Mouse (Mus musculus): Measurements from ENCODE around the gene Ino80. TPM values are rescaled to one million over a fixed set of nuclear protein-coding genes. Genes with fewer than 3 reads are reported as not detected.

Ino80 gene
- polyA plus RNA-seq, 1 experiment from 2014 or later, result 5.1 TPM

- peaks cover 19% of the 10 kb centered on the region for H3K9me3 ChIP-seq (ENCODE audit: control insufficient read depth, low read length)
- H3K9ac ChIP-seq (ENCODE audit: low read depth, low read length), result no peak overlapping the region
- H3K27ac ChIP-seq (replicated peaks; ENCODE audit: low read depth, low read length), result no peak overlapping the region
- no peaks in the 10 kb centered on the region for H3K4me1 ChIP-seq (ENCODE audit: control insufficient read depth, insufficient read depth, low read length)
- 84% methylated on average over 5 of the region's 5 CpGs for WGBS
- ATAC-seq (ENCODE audit: low read depth) (no peak), DNase-seq (ENCODE audit: low spot score) (no peak)
- H3K4me3 ChIP-seq (ENCODE audit: low read depth, low read length), result no peak overlapping the region
- H3K4me2 ChIP-seq (ENCODE audit: low read depth, low read length), result no peak overlapping the region
- no peaks in the 10 kb centered on the region for H3K27me3 ChIP-seq (replicated peaks; ENCODE audit: control insufficient read depth, insufficient read depth, low read length)
- no peaks in the 10 kb centered on the region for H3K36me3 ChIP-seq (ENCODE audit: control insufficient read depth, insufficient read depth, low read length)
Observed at GRCm38 (mm10) chr2:119356805-119357204, 120.7 kb downstream of the Ino80 start.

- Histone ChIP-seq H3K27ac (replicated peaks; ENCODE audit: low read depth, low read length) (no peak overlapping the region), H3K36me3 (ENCODE audit: control insufficient read depth, insufficient read depth, low read length) (no peaks in the 10 kb centered on the region), H3K9ac (ENCODE audit: low read depth, low read length) (no peak overlapping the region), H3K4me3 (ENCODE audit: low read depth, low read length) (no peak overlapping the region), H3K4me1 (ENCODE audit: control insufficient read depth, insufficient read depth, low read length) (no peaks in the 10 kb centered on the region), H3K9me3 (ENCODE audit: control insufficient read depth, low read length) (peaks cover 14% of the 10 kb centered on the region), H3K27me3 (replicated peaks; ENCODE audit: control insufficient read depth, insufficient read depth, low read length) (peaks cover 2% of the 10 kb centered on the region; the same call in 1 of the 2 replicates), H3K4me2 (ENCODE audit: low read depth, low read length) (no peak overlapping the region)
- DNase-seq (ENCODE audit: low spot score) (no peak), ATAC-seq (ENCODE audit: low read depth) (no peak)
Observed at GRCm38 (mm10) chr2:119356310-119356709, 121.2 kb downstream of the Ino80 start.

GRCm38 (mm10) chr2:119355651-119356050 is 121.8 kb downstream of the Ino80 start:
- ATAC-seq (ENCODE audit: low read depth) (no peak), DNase-seq (ENCODE audit: low spot score) (no peak)
- H3K4me3 ChIP-seq (ENCODE audit: low read depth, low read length), result no peak overlapping the region
- H3K36me3 ChIP-seq (ENCODE audit: control insufficient read depth, insufficient read depth, low read length), result no peaks in the 10 kb centered on the region
- H3K4me1 ChIP-seq (ENCODE audit: control insufficient read depth, insufficient read depth, low read length), result peaks cover 2% of the 10 kb centered on the region
- no peak overlapping the region for H3K4me2 ChIP-seq (ENCODE audit: low read depth, low read length)
- 14% methylated on average over 7 of the region's 7 CpGs for WGBS
- H3K9me3 ChIP-seq (ENCODE audit: control insufficient read depth, low read length), result peaks cover 8% of the 10 kb centered on the region; the same call in 1 of the 2 replicates
- H3K9ac ChIP-seq (ENCODE audit: low read depth, low read length), result no peak overlapping the region
- no peak overlapping the region for H3K27ac ChIP-seq (replicated peaks; ENCODE audit: low read depth, low read length)
- H3K27me3 ChIP-seq (replicated peaks; ENCODE audit: control insufficient read depth, insufficient read depth, low read length), result peaks cover 6% of the 10 kb centered on the region; the same call in 1 of the 2 replicates

- no peak for ATAC-seq (ENCODE audit: low read depth)
- Histone ChIP-seq H3K36me3 (ENCODE audit: control insufficient read depth, insufficient read depth, low read length) (no peaks in the 10 kb centered on the region), H3K4me2 (ENCODE audit: low read depth, low read length) (no peak overlapping the region), H3K27ac (replicated peaks; ENCODE audit: low read depth, low read length) (no peak overlapping the region), H3K4me1 (ENCODE audit: control insufficient read depth, insufficient read depth, low read length) (peaks cover 5% of the 10 kb centered on the region), H3K4me3 (ENCODE audit: low read depth, low read length) (no peak overlapping the region), H3K9ac (ENCODE audit: low read depth, low read length) (no peak overlapping the region), H3K9me3 (ENCODE audit: control insufficient read depth, low read length) (peaks cover 4% of the 10 kb centered on the region; the same call in 1 of the 2 replicates), H3K27me3 (replicated peaks; ENCODE audit: control insufficient read depth, insufficient read depth, low read length) (peaks cover 12% of the 10 kb centered on the region)
- DNase-seq (ENCODE audit: low spot score), result no peak
- WGBS, result 88% methylated on average over 3 of the region's 3 CpGs
Observed at GRCm38 (mm10) chr2:119355089-119355488, 122.4 kb downstream of the Ino80 start.

GRCm38 (mm10) chr2:119353707-119354106 is 123.8 kb downstream of the Ino80 start:
- Histone ChIP-seq H3K4me2 (ENCODE audit: low read depth, low read length) (no peak overlapping the region), H3K36me3 (ENCODE audit: control insufficient read depth, insufficient read depth, low read length) (no peaks in the 10 kb centered on the region), H3K9ac (ENCODE audit: low read depth, low read length) (no peak overlapping the region), H3K4me1 (ENCODE audit: control insufficient read depth, insufficient read depth, low read length) (peaks cover 5% of the 10 kb centered on the region), H3K4me3 (ENCODE audit: low read depth, low read length) (no peak overlapping the region), H3K27ac (replicated peaks; ENCODE audit: low read depth, low read length) (no peak overlapping the region), H3K27me3 (replicated peaks; ENCODE audit: control insufficient read depth, insufficient read depth, low read length) (peaks cover 13% of the 10 kb centered on the region), H3K9me3 (ENCODE audit: control insufficient read depth, low read length) (peaks cover 4% of the 10 kb centered on the region; the same call in 1 of the 2 replicates)
- ATAC-seq (ENCODE audit: low read depth) (no peak), DNase-seq (ENCODE audit: low spot score) (no peak)
- WGBS, result 79% methylated on average over 8 of the region's 8 CpGs

GRCm38 (mm10) chr2:119350555-119351486 is 126.7 kb downstream of the Ino80 start, which contains the start of gene Chac1:
Gene Chac1 (plus strand): TSS chr2:119351229.
- no peaks in the 10 kb centered on the region for H3K36me3 ChIP-seq (ENCODE audit: control insufficient read depth, insufficient read depth, low read length)
- H3K4me3 ChIP-seq (ENCODE audit: low read depth, low read length), result peak within 1 kb of the TSS; percentile 54
- peak; percentile 96 for ATAC-seq (ENCODE audit: low read depth)
- no peak within 1 kb of the TSS for H3K27ac ChIP-seq (replicated peaks; ENCODE audit: low read depth, low read length)
- H3K4me1 ChIP-seq (ENCODE audit: control insufficient read depth, insufficient read depth, low read length), result peaks cover 5% of the 10 kb centered on the region
- DNase-seq (ENCODE audit: low spot score), result peak; percentile 91
- 4% methylated on average over 51 of the region's 58 CpGs for WGBS
- H3K9me3 ChIP-seq (ENCODE audit: control insufficient read depth, low read length), result no peaks in the 10 kb centered on the region
- H3K4me2 ChIP-seq (ENCODE audit: low read depth, low read length), result peak within 1 kb of the TSS; percentile 87
- peak within 1 kb of the TSS; percentile 67 for H3K9ac ChIP-seq (ENCODE audit: low read depth, low read length)
- peaks cover 13% of the 10 kb centered on the region for H3K27me3 ChIP-seq (replicated peaks; ENCODE audit: control insufficient read depth, insufficient read depth, low read length)

- Histone ChIP-seq H3K27ac (replicated peaks; ENCODE audit: low read depth, low read length) (no peak overlapping the region), H3K9ac (ENCODE audit: low read depth, low read length) (no peak overlapping the region)
Observed at GRCm38 (mm10) chr2:119344537-119345138, 132.8 kb downstream of the Ino80 start.

GRCm38 (mm10) chr2:119337425-119338265 is 139.8 kb downstream of the Ino80 start:
- H3K4me2 ChIP-seq (ENCODE audit: low read depth, low read length), result peak overlapping the region; percentile 84
- H3K36me3 ChIP-seq (ENCODE audit: control insufficient read depth, insufficient read depth, low read length), result no peaks in the 10 kb centered on the region
- H3K4me3 ChIP-seq (ENCODE audit: low read depth, low read length), result peak overlapping the region; percentile 56
- peak overlapping the region; percentile 71 for H3K9ac ChIP-seq (ENCODE audit: low read depth, low read length)
- DNase-seq (ENCODE audit: low spot score), result peak; percentile 85
- H3K27ac ChIP-seq (replicated peaks; ENCODE audit: low read depth, low read length), result peak overlapping the region; percentile 52; the same call in 1 of the 2 replicates
- peak; percentile 93 for ATAC-seq (ENCODE audit: low read depth)
- 0 out of 2 replicates have a peak, but pooled peaks cover under 1% of the 10 kb centered on the region for H3K27me3 ChIP-seq (replicated peaks; ENCODE audit: control insufficient read depth, insufficient read depth, low read length)
- WGBS, result 8% methylated on average over 57 of the region's 60 CpGs
- H3K9me3 ChIP-seq (ENCODE audit: control insufficient read depth, low read length), result no peaks in the 10 kb centered on the region
- H3K4me1 ChIP-seq (ENCODE audit: control insufficient read depth, insufficient read depth, low read length), result peaks cover 3% of the 10 kb centered on the region; the same call in 1 of the 2 replicates

More at GRCm38 (mm10) chr2:119344537-119345138, 132.8 kb downstream of the Ino80 start:
- ATAC-seq (ENCODE audit: low read depth), result no peak
- H3K36me3 ChIP-seq (ENCODE audit: control insufficient read depth, insufficient read depth, low read length), result no peaks in the 10 kb centered on the region
- 44% methylated on average over 6 of the region's 6 CpGs for whole genome bisulfite sequencing
- no peak overlapping the region for H3K4me3 ChIP-seq (ENCODE audit: low read depth, low read length)
- H3K4me2 ChIP-seq (ENCODE audit: low read depth, low read length), result no peak overlapping the region
- no peaks in the 10 kb centered on the region for H3K9me3 ChIP-seq (ENCODE audit: control insufficient read depth, low read length)
- DNase-seq (ENCODE audit: low spot score), result no peak
- H3K4me1 ChIP-seq (ENCODE audit: control insufficient read depth, insufficient read depth, low read length), result no peaks in the 10 kb centered on the region
- H3K27me3 ChIP-seq (replicated peaks; ENCODE audit: control insufficient read depth, insufficient read depth, low read length), result no peaks in the 10 kb centered on the region

All from embryonic facial prominence, embryonic 14.5 days (tissue).